ENCODE assay signal across 8 mouse cellular contexts in genomic region chr9:9583011-9583605, GRCm38 (mm10).
DNase-seq lines count a peak whose midpoint lies in the region; ATAC-seq lines count a peak whose summit lies in the region.
"Had no signal": no experiment of that assay in that cellular context is flagged by ENCODE, and none has a peak within 500 bp of the region (broad histone marks: within the 10 kb centered on the region; RNA-seq: fewer than 3 reads in every experiment).

No protein-coding gene starts in this region.

- WGBS in midbrain, embryonic 14.5 days, result 63% methylated on average over 2 of the region's 2 CpGs
- 72% methylated on average over 2 of the region's 2 CpGs for WGBS in midbrain, embryonic 13.5 days

- no peaks in the 10 kb centered on the region for H3K36me3 ChIP-seq in midbrain, embryonic 14.5 days (ENCODE audit: control insufficient read depth, insufficient read depth, low read length)
- H3K36me3 ChIP-seq in midbrain, embryonic 13.5 days, result no peaks in the 10 kb centered on the region
- H3K36me3 ChIP-seq: limb, embryonic 15.5 days had no signal

- H3K27ac ChIP-seq in midbrain, embryonic 14.5 days (replicated peaks; ENCODE audit: low read depth, low read length), result no peak overlapping the region
- no peak overlapping the region for H3K27ac ChIP-seq in midbrain, embryonic 13.5 days
- H3K27ac ChIP-seq: limb, embryonic 15.5 days had no signal

- H3K9me3 ChIP-seq in midbrain, embryonic 14.5 days (ENCODE audit: control insufficient read depth, low read length), result no peaks in the 10 kb centered on the region
- H3K9me3 ChIP-seq in midbrain, embryonic 13.5 days, result no peaks in the 10 kb centered on the region
- H3K9me3 ChIP-seq: limb, embryonic 15.5 days had no signal

- H3K27me3 ChIP-seq in midbrain, embryonic 14.5 days (ENCODE audit: control insufficient read depth, insufficient read depth, low read length), result no peaks in the 10 kb centered on the region
- H3K27me3 ChIP-seq in midbrain, embryonic 13.5 days, result no peaks in the 10 kb centered on the region
- H3K27me3 ChIP-seq: limb, embryonic 15.5 days had no signal

- no peak overlapping the region for H3K4me2 ChIP-seq in midbrain, embryonic 14.5 days (ENCODE audit: low read length)
- no peak overlapping the region for H3K4me2 ChIP-seq in midbrain, embryonic 13.5 days (replicated peaks)
- H3K4me2 ChIP-seq: limb, embryonic 15.5 days had no signal

- H3K9ac ChIP-seq in midbrain, embryonic 14.5 days (replicated peaks; ENCODE audit: low read length), result no peak overlapping the region
- H3K9ac ChIP-seq in midbrain, embryonic 13.5 days (replicated peaks), result no peak overlapping the region
- H3K9ac ChIP-seq: limb, embryonic 15.5 days had no signal

- no peaks in the 10 kb centered on the region for H3K4me1 ChIP-seq in midbrain, embryonic 14.5 days (ENCODE audit: control insufficient read depth, insufficient read depth, low read length)
- H3K4me1 ChIP-seq in midbrain, embryonic 13.5 days (replicated peaks), result no peaks in the 10 kb centered on the region
- H3K4me1 ChIP-seq: limb, embryonic 15.5 days had no signal

- ATAC-seq in midbrain, embryonic 14.5 days (ENCODE audit: low FRiP score, low TSS enrichment), result peak; percentile 40; the same call in 1 of the 2 replicates
- no peak; the same call in 1 of the 2 replicates for ATAC-seq in midbrain, embryonic 13.5 days

- H3K4me3 ChIP-seq in midbrain, embryonic 14.5 days (replicated peaks; ENCODE audit: low read depth, low read length), result no peak overlapping the region
- H3K4me3 ChIP-seq in midbrain, embryonic 13.5 days (replicated peaks), result no peak overlapping the region
- H3K4me3 ChIP-seq: limb, embryonic 15.5 days had no signal

- DNase-seq in midbrain, embryonic 14.5 days, result peak; percentile 68
- DNase-seq in cerebellum, postnatal 36 days, result peak; percentile 83 to 96
- peak; percentile 80 to 94 for DNase-seq in layer of hippocampus, adult 18-20 months (ENCODE audit: low spot score in 2 of 2)
- DNase-seq in right cerebral cortex, adult 2 months (ENCODE audit: low spot score in 2 of 2), result peak; percentile 37 to 48
- no peak for DNase-seq in urinary bladder, postnatal 25 days (ENCODE audit: low spot score)
- DNase-seq in urinary bladder, postnatal 36 days (ENCODE audit: low spot score in 2 of 2), result no peak

Comparison
In these comparisons a context has a peak if more than half of its experiments do, and no peak if none do; other contexts are left out.
1. DNase-seq: peak in midbrain, embryonic 14.5 days (single experiment), cerebellum, postnatal 36 days (2 of 2), layer of hippocampus, adult 18-20 months (2 of 2) and right cerebral cortex, adult 2 months (2 of 2); none in urinary bladder, postnatal 25 days (single experiment) and urinary bladder, postnatal 36 days (0 of 2).